Mouse (Mus musculus): ENCODE results near the gene Tmem274. TPM values are rescaled to one million over a fixed set of nuclear protein-coding genes. Genes with fewer than 3 reads are reported as not detected.
"Not testable (repeated sequence)": the region's sequence is repeated elsewhere in the genome, so short reads cannot be mapped to it uniquely, and the experiment has no call there.

Tmem274 gene
- total and polyA plus RNA-seq, 2 experiments from 2014 or later: not detected

DNA sequence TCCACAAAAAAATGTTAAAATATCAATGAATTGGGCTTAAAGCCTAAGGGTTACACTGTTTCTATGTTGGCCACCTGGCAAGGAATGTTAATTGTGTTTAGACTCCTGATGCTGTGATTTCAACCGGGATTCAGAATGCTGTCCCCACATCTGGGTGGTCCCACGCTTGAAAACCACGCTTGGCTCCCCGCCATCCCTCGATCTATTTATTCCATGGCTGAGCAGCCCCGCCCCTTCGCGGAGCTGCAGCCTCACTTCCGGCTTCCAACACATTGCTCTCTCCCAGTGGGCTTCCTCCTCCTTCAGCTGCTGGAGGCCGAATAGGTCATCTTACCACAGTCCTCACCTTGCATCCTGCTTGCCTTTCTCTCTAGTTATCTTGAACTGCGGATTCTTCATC lies 31.3 kb upstream of the Tmem274 start:
- WGBS: 4% methylated on average over 11 of the region's 11 CpGs
- DNase-seq (ENCODE audit: low spot score) (peak; percentile 85), ATAC-seq (peak; percentile 31)
- peak overlapping the region; percentile 29; the same call in 1 of the 2 replicates for H3K4me3 ChIP-seq (ENCODE audit: low read length)
- H3K27ac ChIP-seq: peak overlapping the region; percentile 87
- peak overlapping the region; percentile 60 for H3K4me2 ChIP-seq (ENCODE audit: low read depth, low read length)
- TF ChIP-seq CTCF (IDR thresholded peaks at IDR 0.05; ENCODE audit: low read depth): no peak
- peak overlapping the region; percentile 58; the same call in 1 of the 2 replicates for H3K9ac ChIP-seq (replicated peaks; ENCODE audit: low read length)
- no peaks in the 10 kb centered on the region for H3K36me3 ChIP-seq (ENCODE audit: insufficient read depth, low read length)
- H3K4me1 ChIP-seq (ENCODE audit: insufficient read depth, low read length): peaks cover 10% of the 10 kb centered on the region; the same call in 1 of the 2 replicates
- no peaks in the 10 kb centered on the region for H3K9me3 ChIP-seq (ENCODE audit: low read length)
- H3K27me3 ChIP-seq (ENCODE audit: insufficient read depth, low read length): no peaks in the 10 kb centered on the region

DNA sequence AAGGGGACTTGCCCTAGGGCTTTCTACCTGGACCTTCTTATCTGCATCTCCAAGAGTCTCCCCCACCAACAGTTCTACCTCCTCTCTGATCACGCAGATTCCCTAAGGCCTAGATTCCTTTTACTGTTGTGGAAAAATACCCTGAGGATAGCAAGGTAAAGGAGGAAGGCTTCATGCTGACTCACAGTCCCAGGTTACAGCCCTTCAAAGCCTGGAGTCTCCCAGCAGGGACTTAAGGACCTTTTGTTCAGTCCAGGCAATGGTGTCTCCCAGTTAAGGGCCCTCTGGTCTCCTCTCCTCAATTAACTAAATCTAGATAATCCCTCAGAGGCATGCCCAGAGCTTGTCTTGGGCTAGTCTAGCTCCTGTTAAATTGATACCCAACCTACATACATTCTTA lies 30.9 kb upstream of the Tmem274 start:
- 44% methylated on average over 1 of the region's 1 CpGs for WGBS
- no peaks in the 10 kb centered on the region for H3K9me3 ChIP-seq (ENCODE audit: low read length)
- H3K9ac ChIP-seq (replicated peaks; ENCODE audit: low read length): no peak overlapping the region

DNA sequence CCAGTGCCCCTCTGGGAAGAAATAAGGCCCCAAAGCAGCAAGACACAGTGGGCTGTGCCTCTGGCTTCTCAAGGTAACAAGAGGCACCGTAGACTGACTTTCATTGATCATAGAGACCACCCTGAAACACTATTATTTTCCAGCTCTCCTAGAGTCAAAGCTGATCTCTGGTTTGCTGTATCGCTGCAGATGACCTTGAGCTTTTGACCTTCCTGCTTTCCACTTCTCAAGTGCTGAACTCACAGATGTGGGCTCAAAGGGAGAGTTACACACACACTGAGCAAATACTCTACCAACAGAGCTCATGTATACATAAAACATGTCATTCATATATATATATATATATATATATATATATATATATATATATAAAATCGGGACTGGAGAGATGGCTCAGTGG lies 26.5 kb upstream of the Tmem274 start:
- Histone ChIP-seq H3K36me3 (ENCODE audit: insufficient read depth, low read length) (no peaks in the 10 kb centered on the region), H3K9ac (replicated peaks; ENCODE audit: low read length) (no peak overlapping the region), H3K27ac (no peak overlapping the region), H3K9me3 (ENCODE audit: low read length) (no peaks in the 10 kb centered on the region), H3K4me2 (ENCODE audit: low read depth, low read length) (no peak overlapping the region), H3K4me3 (ENCODE audit: low read length) (no peak overlapping the region), H3K27me3 (ENCODE audit: insufficient read depth, low read length) (no peaks in the 10 kb centered on the region), H3K4me1 (ENCODE audit: insufficient read depth, low read length) (peaks cover 8% of the 10 kb centered on the region; the same call in 1 of the 2 replicates)
- ATAC-seq (no peak), DNase-seq (ENCODE audit: low spot score) (no peak)
- TF ChIP-seq CTCF (IDR thresholded peaks at IDR 0.05; ENCODE audit: low read depth): no peak
- WGBS: 86% methylated on average over 3 of the region's 3 CpGs

More for the DNA sequence above, 30.9 kb upstream of the Tmem274 start:
- Histone ChIP-seq H3K27me3 (ENCODE audit: insufficient read depth, low read length) (no peaks in the 10 kb centered on the region), H3K4me1 (ENCODE audit: insufficient read depth, low read length) (peaks cover 10% of the 10 kb centered on the region; the same call in 1 of the 2 replicates), H3K4me3 (ENCODE audit: low read length) (no peak overlapping the region), H3K36me3 (ENCODE audit: insufficient read depth, low read length) (no peaks in the 10 kb centered on the region), H3K4me2 (ENCODE audit: low read depth, low read length) (no peak overlapping the region), H3K27ac (peak overlapping the region; percentile 87)
- TF ChIP-seq CTCF (IDR thresholded peaks at IDR 0.05; ENCODE audit: low read depth): no peak
- DNase-seq (ENCODE audit: low spot score) (no peak), ATAC-seq (no peak)

DNA sequence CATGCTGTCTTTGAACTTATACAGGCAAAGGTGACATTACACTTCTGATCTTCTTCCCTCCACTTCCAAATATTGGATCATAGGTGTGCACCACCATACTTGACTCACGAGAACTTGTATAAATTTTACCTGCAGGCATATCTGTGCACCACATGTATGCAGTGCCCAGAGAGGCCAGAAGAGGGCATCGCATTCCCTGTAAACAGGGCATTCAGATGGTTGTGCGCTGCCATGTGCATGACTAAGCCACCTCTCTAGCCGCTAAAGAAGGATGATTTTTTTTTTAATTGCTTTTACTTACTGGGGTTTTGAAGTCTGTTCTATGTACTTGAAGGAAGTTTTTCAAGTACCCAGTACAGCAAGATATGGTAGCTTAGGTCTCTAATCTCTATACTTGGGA lies 23.5 kb upstream of the Tmem274 start:
- no peaks in the 10 kb centered on the region for H3K4me1 ChIP-seq (ENCODE audit: insufficient read depth, low read length)
- H3K27me3 ChIP-seq (ENCODE audit: insufficient read depth, low read length): no peaks in the 10 kb centered on the region
- no peak overlapping the region for H3K27ac ChIP-seq
- no peak for ATAC-seq
- H3K4me3 ChIP-seq (ENCODE audit: low read length): no peak overlapping the region
- H3K36me3 ChIP-seq (ENCODE audit: insufficient read depth, low read length): no peaks in the 10 kb centered on the region
- no peak overlapping the region for H3K4me2 ChIP-seq (ENCODE audit: low read depth, low read length)
- H3K9ac ChIP-seq (replicated peaks; ENCODE audit: low read length): no peak overlapping the region
- WGBS: 85% methylated on average over 4 of the region's 4 CpGs
- no peaks in the 10 kb centered on the region for H3K9me3 ChIP-seq (ENCODE audit: low read length)
- peak; percentile 56 for TF ChIP-seq CTCF (IDR thresholded peaks at IDR 0.05; ENCODE audit: low read depth)
- DNase-seq (ENCODE audit: low spot score): peak; percentile 32

DNA sequence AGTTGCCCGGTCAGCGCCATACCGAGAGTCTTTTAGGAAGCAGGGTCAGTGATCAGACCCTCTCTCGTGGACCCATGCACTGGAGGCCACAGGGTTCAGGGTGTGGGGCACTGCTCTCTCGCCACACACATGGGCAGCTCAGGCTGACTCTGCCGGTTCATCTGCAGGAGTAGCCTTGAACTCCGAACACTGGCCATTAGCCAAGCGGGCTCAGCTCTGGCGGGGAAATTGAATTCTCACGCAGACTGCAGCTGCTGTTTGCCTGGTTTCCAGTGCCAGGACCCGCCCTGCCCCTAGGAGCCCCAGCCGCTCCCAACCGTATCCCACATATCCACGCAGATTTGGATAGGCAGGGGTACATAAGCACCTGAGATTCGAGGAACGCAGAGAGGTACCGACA lies 22.9 kb upstream of the Tmem274 start:
- DNase-seq (ENCODE audit: low spot score): no peak
- H3K4me2 ChIP-seq (ENCODE audit: low read depth, low read length): no peak overlapping the region
- H3K4me1 ChIP-seq (ENCODE audit: insufficient read depth, low read length): no peaks in the 10 kb centered on the region
- H3K9ac ChIP-seq (replicated peaks; ENCODE audit: low read length): no peak overlapping the region
- no peak for ATAC-seq
- no peak for TF ChIP-seq CTCF (IDR thresholded peaks at IDR 0.05; ENCODE audit: low read depth)
- WGBS: 74% methylated on average over 17 of the region's 17 CpGs
- no peaks in the 10 kb centered on the region for H3K27me3 ChIP-seq (ENCODE audit: insufficient read depth, low read length)
- no peaks in the 10 kb centered on the region for H3K36me3 ChIP-seq (ENCODE audit: insufficient read depth, low read length)
- no peaks in the 10 kb centered on the region for H3K9me3 ChIP-seq (ENCODE audit: low read length)
- H3K4me3 ChIP-seq (ENCODE audit: low read length): no peak overlapping the region
- H3K27ac ChIP-seq: no peak overlapping the region

DNA sequence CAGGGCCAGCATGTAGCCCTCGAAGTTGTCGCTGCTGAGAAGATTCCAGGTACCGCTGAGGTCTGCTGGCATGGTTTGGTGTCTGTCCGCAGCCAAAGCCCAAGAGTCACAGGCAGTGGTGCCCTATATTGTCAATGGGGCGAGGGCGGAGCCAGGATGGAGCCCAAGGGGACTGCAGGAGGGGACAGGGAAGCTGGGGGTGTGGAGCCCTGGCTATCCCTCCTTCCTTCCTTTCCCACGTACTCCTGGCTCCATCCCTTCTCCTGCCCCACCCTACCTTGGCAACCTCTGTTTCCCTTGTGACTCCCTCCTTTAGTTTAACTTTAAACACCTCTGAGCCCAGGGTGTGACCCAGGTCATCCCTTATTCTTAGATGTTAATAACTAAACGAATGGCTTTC lies 22.3 kb upstream of the Tmem274 start, which contains the start of gene Rbp7:
TSS of gene Rbp7 (minus strand) at position 100 of the 400 bp plus-strand sequence.
- Histone ChIP-seq H3K4me3 (ENCODE audit: low read length) (no peak within 1 kb of the TSS), H3K36me3 (ENCODE audit: insufficient read depth, low read length) (no peaks in the 10 kb centered on the region), H3K9ac (replicated peaks; ENCODE audit: low read length) (no peak within 1 kb of the TSS), H3K27me3 (ENCODE audit: insufficient read depth, low read length) (no peaks in the 10 kb centered on the region), H3K4me2 (ENCODE audit: low read depth, low read length) (no peak within 1 kb of the TSS), H3K9me3 (ENCODE audit: low read length) (no peaks in the 10 kb centered on the region), H3K4me1 (ENCODE audit: insufficient read depth, low read length) (no peaks in the 10 kb centered on the region), H3K27ac (no peak within 1 kb of the TSS)
- TF ChIP-seq CTCF (IDR thresholded peaks at IDR 0.05; ENCODE audit: low read depth): no peak
- no peak for DNase-seq (ENCODE audit: low spot score)
- ATAC-seq: no peak
- WGBS: 54% methylated on average over 8 of the region's 8 CpGs

DNA sequence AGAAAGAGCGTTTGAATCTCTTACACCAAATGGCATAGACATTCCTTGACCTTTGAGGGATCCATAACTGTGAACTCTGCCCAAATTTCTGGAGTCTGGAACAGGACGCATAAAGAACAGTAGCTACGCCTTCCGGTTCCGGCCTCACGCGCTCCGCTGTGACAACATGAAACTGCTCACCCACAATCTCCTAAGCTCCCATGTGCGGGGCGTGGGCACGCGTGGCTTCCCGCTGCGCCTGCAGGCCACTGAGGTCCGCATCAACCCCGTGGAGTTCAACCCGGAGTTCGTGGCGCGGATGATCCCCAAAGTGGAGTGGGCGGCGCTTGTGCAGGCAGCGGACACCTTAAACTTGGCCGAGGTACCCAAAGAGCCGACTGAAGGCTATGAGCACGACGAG lies 20.0 kb upstream of the Tmem274 start:
- WGBS: 89% methylated on average over 25 of the region's 27 CpGs
- H3K27ac ChIP-seq; H3K9ac ChIP-seq (replicated peaks; ENCODE audit: low read length); H3K4me3 ChIP-seq (ENCODE audit: low read length); H3K4me2 ChIP-seq (ENCODE audit: low read depth, low read length); H3K4me1 ChIP-seq (ENCODE audit: insufficient read depth, low read length); H3K36me3 ChIP-seq (ENCODE audit: insufficient read depth, low read length); H3K9me3 ChIP-seq (ENCODE audit: low read length); DNase-seq (ENCODE audit: low spot score); ATAC-seq; H3K27me3 ChIP-seq (ENCODE audit: insufficient read depth, low read length): not testable (repeated sequence)
